Mouse (Mus musculus) liver, postnatal 0 days (tissue): Measurements from ENCODE around the gene Flrt1.

Experiments
- CTCF ChIP-seq: sonication (generic); IDR thresholded peaks from 2 replicates; pipeline ENCODE4 v1.5.1; 2016; ENCODE audit warnings: antibody characterized with exemption, low read depth
- EP300 ChIP-seq: IDR thresholded peaks from 2 replicates; pipeline ENCODE4 v1.6.1; 2016; ENCODE audit warnings: antibody characterized with exemption, low read depth, mild to moderate bottlenecking

GRCm38 (mm10) chr19:7073997-7074781 is 31.3 kb downstream of the Flrt1 start:
- TF ChIP-seq EP300, result no peak
- no peak for TF ChIP-seq CTCF
